Mouse (Mus musculus) macrophage (primary cell): ENCODE measurements around the gene Chmp6. TPM values are rescaled to one million over a fixed set of nuclear protein-coding genes. Genes with fewer than 3 reads are reported as not detected.
A peak's percentile ranks its signal among the peaks of the same experiment; 100 is the strongest.

Source experiments
- H3K27ac ChIP-seq: fragments of 350-480 bp; formaldehyde crosslinking; 2 replicates; pipeline ENCODE4 v1.9.0; 2021
- H3K36me3 ChIP-seq: fragments of 350-480 bp; formaldehyde crosslinking; 2 replicates; pipeline ENCODE4 v1.9.0; 2021; ENCODE audit errors: inconsistent target
- H3K4me3 ChIP-seq: fragments of 350-480 bp; formaldehyde crosslinking; 2 replicates; pipeline ENCODE4 v1.9.0; 2021; ENCODE audit errors: inconsistent target
- H3K79me2 ChIP-seq: fragments of 350-480 bp; formaldehyde crosslinking; 2 replicates; pipeline ENCODE4 v1.9.0; 2021; ENCODE audit errors: inconsistent target
- WGBS: methylation state at CpG from one replicate; pipeline ENCODE4 v1.1.7; 2026; ENCODE audit warnings: inconsistent platforms; ENCODE audit not compliant: missing documents; 5-methylcytosine and 5-hydroxymethylcytosine counted together
- polyA plus RNA-seq: library from polyadenylated mRNA; stranded (reverse); fragments of 250-400 nt; gene quantifications from 3 replicates; pipeline ENCODE4 v1.2.4, GENCODE M21; 2018; ENCODE audit warnings: inconsistent platforms

Gene Chmp6
- polyA plus RNA-seq, 1 experiment from 2014 or later: 37.7 TPM

DNA sequence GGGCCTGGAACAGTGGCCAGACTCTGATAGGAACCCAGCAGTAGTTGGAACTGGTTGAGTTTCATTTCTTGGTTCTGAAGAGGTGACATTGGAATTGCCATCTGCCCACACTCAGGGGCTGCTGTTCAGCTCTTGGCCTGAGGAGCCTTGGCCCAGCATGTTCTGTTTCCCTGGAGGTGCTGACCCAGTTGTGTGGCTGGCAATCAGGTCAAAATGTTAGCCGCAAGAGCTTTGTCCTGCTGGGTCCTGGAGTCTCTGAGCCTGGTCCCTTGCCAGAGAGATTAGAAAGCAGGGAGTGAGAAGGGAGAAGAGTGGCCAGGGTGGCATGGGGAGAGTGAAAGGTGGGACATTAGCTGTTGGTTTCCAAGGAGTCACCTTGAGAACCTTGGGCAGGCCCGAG lies 35.6 kb downstream of the Chmp6 start:
- H3K4me3 ChIP-seq: no peak overlapping the region
- no peaks in the 10 kb centered on the region for H3K36me3 ChIP-seq
- 86% methylated on average over 2 of the region's 2 CpGs for WGBS
- H3K79me2 ChIP-seq: peaks cover 100% of the 10 kb centered on the region
- H3K27ac ChIP-seq: no peak overlapping the region

DNA sequence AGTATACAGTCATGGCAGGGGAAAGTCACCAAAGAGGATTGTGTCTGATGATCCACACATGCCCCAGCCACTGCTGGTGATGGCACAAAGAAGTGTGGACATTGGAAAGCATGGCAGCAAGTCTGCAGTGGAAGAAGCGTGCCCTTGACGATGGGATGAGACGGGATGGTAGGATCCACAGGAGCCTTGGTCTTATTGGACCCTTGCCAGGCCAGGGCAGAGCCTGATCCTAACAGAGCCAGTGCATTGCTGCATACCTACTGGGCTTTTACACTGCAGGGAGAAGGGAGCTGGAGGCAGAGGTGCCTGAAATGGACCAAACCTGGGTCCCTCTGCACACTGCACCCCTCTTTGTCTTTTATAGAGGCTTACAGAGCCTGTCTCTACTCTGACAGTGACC lies 37.3 kb downstream of the Chmp6 start:
- Histone ChIP-seq H3K27ac (no peak overlapping the region), H3K36me3 (no peaks in the 10 kb centered on the region), H3K4me3 (no peak overlapping the region), H3K79me2 (peaks cover 96% of the 10 kb centered on the region)
- WGBS: 96% methylated on average over 3 of the region's 3 CpGs

DNA sequence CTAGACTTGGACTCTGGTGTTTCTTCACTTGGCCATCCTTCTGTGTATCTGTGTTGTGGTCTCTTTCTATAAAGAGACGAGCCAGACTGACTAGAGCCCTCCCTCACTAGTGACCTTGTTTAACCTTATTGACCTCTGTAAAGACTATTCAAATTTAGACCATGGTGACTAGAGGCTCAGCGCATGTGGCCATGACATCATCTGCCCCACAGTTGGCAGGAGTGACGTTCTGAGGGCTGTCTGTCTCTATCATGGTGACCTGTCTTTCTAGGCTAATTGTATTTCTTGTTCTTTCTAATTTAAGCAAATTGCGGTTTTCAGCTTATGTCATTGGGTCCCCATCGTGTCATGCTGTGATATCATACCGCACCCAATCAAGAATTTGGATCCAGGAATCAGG lies 38.1 kb downstream of the Chmp6 start:
- no peak overlapping the region for H3K27ac ChIP-seq
- no peaks in the 10 kb centered on the region for H3K36me3 ChIP-seq
- H3K4me3 ChIP-seq: no peak overlapping the region
- WGBS: 93% methylated on average over 6 of the region's 6 CpGs
- peaks cover 96% of the 10 kb centered on the region for H3K79me2 ChIP-seq

DNA sequence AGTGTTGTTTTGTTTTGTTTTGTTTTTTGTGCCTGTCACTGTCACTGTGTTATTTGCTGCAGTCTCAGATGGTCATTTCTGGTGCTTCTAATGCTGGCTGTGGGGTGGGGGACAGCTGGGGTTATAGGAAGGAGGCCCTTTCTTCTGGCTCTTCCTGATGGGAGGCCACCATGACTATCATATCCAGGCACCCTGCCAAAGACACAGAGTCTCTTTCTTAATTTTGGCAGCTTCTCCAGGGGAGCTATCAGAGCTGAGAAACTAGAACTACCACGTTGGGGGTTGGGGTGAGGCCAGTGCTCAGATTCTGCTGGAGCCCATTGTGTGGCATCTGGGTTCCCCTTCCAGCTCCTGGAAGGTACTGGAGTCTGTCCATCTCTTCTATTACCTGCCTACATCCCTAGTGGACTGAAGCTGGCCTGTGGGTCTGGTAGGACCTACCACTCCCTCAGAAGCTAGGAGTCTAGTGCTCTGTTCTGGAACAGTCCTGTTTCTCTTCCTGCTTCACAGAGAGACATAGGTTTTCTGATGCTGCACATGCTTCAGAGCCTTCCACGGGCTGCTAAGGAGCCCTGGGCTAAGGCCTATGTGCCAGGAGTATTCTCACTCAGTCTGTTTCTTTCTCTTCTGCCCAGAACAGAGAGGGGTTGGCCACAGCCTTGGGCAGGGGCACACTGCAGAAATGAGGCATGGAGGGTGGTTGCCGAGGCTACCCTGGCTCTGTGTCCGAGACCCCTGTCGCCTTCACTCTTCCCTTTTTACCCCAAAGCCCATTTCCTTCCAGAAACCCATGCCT lies 39.4 kb downstream of the Chmp6 start:
- Histone ChIP-seq H3K27ac (no peak overlapping the region), H3K79me2 (peaks cover 94% of the 10 kb centered on the region), H3K4me3 (no peak overlapping the region), H3K36me3 (peaks cover 7% of the 10 kb centered on the region; the same call in 1 of the 2 replicates)
- 45% methylated on average over 5 of the region's 5 CpGs for WGBS

DNA sequence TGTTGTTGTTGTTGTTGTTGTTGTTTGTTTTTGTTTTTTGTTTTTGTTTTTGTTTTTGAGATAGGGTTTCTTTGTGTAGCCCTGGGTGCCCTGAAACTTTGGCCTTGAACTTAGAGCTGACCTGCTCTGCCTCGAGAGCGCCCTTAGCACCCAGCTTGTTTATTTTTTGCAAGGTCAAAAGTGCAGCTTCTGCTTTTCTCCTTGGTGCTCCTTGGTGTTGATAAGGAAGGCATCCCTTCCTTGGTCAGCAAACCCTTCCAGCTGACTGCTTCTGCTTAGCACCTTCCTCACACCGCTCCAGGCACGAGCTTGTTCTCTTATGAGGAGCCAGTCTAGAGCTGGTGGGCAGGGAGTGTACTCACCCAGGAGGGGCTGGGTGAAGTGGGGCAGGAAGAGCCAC lies 41.0 kb downstream of the Chmp6 start:
- WGBS: 8% methylated on average over 4 of the region's 4 CpGs
- H3K79me2 ChIP-seq: peaks cover 78% of the 10 kb centered on the region
- H3K36me3 ChIP-seq: peaks cover 8% of the 10 kb centered on the region; the same call in 1 of the 2 replicates
- no peak overlapping the region for H3K4me3 ChIP-seq
- H3K27ac ChIP-seq: peak overlapping the region; percentile 31

DNA sequence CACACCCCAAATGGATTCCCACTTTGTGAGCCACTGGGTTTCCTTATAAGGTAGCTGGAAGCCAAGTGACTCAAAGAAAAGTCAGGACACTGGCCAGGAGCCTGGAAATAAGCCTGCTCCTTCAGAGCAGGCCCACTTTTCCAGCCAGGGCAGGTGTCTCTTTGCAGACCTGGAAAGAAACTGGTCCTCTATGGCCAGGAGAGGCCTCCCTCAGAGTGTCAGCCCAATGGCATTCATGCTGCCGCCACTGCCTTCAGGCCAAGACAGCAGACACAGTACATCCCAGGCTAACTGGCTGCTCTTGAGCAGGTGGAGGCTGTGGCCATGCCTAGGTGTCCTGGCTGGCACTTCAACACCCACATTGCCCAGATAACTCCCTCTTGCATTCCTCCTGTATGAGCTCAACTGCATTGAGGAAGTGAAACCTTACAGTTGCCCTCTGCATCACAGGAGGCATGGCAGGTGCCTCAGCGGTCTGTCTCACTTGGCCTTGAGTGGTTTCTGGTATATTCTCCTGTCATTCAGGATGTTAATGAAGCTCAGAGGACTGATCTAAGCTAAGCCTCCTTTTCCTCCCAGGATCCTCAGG lies 41.6 kb downstream of the Chmp6 start:
- H3K4me3 ChIP-seq: no peak overlapping the region
- H3K36me3 ChIP-seq: peaks cover 12% of the 10 kb centered on the region; the same call in 1 of the 2 replicates
- H3K79me2 ChIP-seq: peaks cover 71% of the 10 kb centered on the region
- peak overlapping the region; percentile 31 for H3K27ac ChIP-seq
- 48% methylated on average over 2 of the region's 2 CpGs for WGBS

DNA sequence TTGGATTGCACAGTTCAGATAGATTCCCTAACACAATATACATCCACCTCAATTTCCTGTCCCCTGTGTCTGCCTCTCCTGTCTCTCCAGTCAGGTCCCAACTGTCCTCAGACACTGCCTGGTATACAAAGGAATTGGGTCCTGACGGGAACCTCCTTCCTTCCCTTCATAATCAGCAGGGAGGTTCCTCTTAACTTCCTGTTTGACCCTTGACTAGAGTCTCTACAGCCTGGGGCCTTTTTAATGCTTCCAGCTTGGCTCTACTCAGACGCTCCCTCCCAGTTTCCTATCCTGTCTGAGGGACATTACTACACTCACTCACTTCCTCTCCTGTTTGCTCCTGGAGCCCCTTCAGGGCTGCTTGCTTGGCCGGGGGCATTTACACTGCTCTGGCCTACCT lies 42.2 kb downstream of the Chmp6 start:
- peaks cover 66% of the 10 kb centered on the region for H3K79me2 ChIP-seq
- WGBS: 17% methylated on average over 3 of the region's 3 CpGs
- H3K36me3 ChIP-seq: peaks cover 15% of the 10 kb centered on the region; the same call in 1 of the 2 replicates
- H3K27ac ChIP-seq: peak overlapping the region; percentile 31
- no peak overlapping the region for H3K4me3 ChIP-seq

DNA sequence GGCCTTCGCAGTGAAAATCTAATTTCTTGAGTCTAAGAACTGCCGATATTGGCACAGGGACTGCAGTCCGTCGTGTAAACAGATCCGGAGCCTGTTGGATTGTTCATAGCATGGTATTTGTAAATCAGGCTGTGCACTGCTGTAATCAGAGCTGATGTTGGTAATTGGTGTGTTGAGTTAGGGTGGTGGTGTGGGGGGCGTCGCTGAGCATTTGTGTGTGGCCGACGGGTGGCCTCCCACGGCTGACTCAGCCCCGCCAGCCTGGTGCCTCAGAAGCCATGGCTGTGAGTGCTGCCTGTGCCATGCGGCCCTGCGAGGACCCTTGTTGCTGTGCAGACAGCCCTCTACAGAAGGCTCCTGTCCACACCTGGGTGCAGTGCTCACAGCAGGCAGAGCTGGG lies 43.3 kb downstream of the Chmp6 start:
- peaks cover 54% of the 10 kb centered on the region for H3K79me2 ChIP-seq
- H3K4me3 ChIP-seq: no peak overlapping the region
- WGBS: 92% methylated on average over 13 of the region's 13 CpGs
- no peak overlapping the region for H3K27ac ChIP-seq
- peaks cover 27% of the 10 kb centered on the region; the same call in 1 of the 2 replicates for H3K36me3 ChIP-seq

DNA sequence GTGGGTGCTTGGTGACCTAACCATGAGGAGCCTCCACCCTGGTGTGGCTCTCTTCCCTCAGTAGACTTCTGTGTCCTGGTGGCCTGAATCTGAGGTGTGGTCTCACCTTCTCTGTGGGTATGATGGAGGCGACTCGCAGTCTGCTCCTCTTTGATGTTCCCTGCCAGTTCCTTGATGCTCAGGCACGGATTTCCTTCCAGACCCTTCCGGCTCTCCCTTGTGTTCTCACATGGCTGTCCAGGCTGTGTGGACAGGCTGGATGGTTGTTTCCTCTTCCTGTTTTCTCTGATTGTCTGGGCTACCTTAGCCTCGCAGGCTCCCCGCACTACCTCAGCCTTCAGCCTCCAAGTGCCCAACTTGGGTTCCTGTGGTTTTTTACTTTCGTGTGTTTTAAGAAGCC lies 45.6 kb downstream of the Chmp6 start:
- Histone ChIP-seq H3K4me3 (no peak overlapping the region), H3K27ac (no peak overlapping the region), H3K36me3 (peaks cover 28% of the 10 kb centered on the region; the same call in 1 of the 2 replicates), H3K79me2 (peaks cover 31% of the 10 kb centered on the region)
- 86% methylated on average over 6 of the region's 7 CpGs for WGBS

DNA sequence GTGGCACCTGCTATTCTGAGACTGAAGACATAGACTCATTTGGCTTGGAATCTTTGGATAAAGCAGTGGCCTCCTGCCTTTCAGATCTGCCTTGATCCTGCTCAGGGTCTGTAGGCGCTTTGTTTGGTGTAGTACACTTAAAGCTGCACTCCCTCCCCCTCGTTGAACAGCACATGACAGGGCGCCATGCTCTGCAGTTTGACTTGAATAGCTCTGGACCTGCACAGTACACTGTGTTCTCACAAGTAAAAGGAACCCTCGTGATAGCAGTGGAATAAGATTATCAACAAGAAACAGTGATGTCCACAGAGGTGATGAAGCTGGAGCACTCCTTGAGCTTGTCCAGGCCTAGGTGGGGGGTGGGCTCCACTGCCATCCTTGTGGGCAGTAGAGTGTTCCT lies 46.5 kb downstream of the Chmp6 start:
- WGBS: 80% methylated on average over 4 of the region's 4 CpGs
- H3K27ac ChIP-seq: no peak overlapping the region
- H3K36me3 ChIP-seq: peaks cover 28% of the 10 kb centered on the region; the same call in 1 of the 2 replicates

DNA sequence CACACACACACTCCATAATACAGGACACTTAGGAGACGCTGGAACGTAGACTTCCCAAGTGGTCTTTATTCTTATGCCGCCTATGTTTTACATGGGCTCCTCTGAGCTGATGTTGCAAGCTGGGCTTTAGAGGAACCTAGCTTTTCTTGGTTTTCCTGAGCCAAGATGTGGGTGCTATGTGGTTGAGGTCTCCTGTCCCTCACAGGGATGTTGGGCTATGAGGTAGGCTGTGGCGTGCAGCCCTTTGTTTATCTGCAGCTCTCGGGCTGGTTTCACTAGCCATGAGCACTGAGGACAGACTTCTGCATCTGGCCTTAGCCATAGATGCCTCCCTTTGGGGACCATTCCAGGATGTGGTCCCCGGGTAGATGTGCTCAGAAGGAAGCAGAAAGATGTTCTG lies 47.4 kb downstream of the Chmp6 start:
- Histone ChIP-seq H3K27ac (no peak overlapping the region), H3K36me3 (peaks cover 37% of the 10 kb centered on the region; the same call in 1 of the 2 replicates), H3K4me3 (no peak overlapping the region), H3K79me2 (peaks cover 18% of the 10 kb centered on the region)
- 17% methylated on average over 6 of the region's 6 CpGs for WGBS

More for the DNA sequence above, 46.5 kb downstream of the Chmp6 start:
- H3K79me2 ChIP-seq: peaks cover 26% of the 10 kb centered on the region
- H3K4me3 ChIP-seq: no peak overlapping the region

DNA sequence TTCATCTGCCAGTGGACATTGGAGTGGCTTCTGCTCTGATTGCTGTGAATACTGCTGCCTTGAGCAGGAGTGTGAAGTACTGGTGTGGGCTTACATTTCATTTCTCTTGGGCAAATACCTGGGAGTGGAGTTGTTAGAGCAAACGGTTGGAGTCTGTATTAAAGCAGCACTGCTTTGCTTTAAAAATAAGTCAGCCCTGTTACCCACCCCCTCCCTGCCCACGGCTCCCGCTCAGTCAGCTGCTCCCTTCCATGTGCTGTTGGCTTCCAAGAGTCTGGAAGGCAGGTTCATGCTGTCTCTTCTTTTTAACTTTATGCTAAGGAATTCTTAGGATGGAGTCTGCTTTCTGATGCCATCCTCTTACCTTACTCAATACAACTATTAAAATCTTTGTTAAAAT lies 48.3 kb downstream of the Chmp6 start:
- WGBS: 91% methylated on average over 3 of the region's 3 CpGs
- Histone ChIP-seq H3K79me2 (peaks cover 9% of the 10 kb centered on the region), H3K36me3 (peaks cover 44% of the 10 kb centered on the region; the same call in 1 of the 2 replicates), H3K27ac (no peak overlapping the region), H3K4me3 (no peak overlapping the region)

DNA sequence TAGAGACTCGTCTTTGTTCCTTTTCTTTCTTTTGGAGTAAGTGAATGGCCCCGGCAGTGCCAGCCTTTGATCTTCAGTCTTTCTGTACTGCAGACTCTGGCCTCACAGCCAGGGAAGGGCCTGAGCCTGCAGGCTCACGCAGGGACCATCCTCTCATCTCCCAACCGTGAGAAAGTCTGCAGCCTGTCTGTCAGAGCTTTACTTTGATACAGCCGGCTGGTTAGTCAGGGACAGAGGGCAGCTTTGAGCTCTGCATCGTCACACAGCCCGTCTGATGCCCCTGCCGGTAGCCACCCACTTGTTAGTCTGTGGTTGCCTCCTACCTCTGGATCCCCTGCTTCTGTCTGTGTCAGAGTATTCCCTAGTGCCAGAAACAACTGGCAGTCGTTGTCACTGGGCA lies 51.8 kb downstream of the Chmp6 start:
- Histone ChIP-seq H3K36me3 (peaks cover 46% of the 10 kb centered on the region; the same call in 1 of the 2 replicates), H3K27ac (no peak overlapping the region), H3K4me3 (no peak overlapping the region), H3K79me2 (no peaks in the 10 kb centered on the region)
- WGBS: 93% methylated on average over 9 of the region's 9 CpGs

DNA sequence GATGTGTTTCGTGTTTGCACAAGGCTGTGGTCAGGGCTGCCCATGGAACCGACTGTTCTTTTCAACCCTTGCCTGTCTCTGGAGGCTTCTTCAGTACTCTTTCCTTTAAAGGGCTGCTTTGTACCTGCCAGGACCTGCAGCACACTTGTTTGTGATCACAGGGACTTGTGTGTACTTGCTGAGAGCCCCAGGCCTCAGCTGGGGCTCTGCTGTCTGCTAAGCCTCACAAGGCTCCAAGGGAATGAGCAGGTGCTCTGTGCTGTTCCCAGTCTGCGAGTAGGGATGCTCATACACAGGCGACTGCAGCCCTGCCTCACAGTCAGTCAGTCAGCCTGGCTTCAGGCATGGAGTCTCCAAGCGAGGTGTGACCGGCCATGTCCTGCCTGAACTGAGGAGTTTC lies 53.1 kb downstream of the Chmp6 start:
- H3K36me3 ChIP-seq: peaks cover 42% of the 10 kb centered on the region; the same call in 1 of the 2 replicates
- no peaks in the 10 kb centered on the region for H3K79me2 ChIP-seq
- no peak overlapping the region for H3K27ac ChIP-seq
- H3K4me3 ChIP-seq: no peak overlapping the region
- 88% methylated on average over 6 of the region's 6 CpGs for WGBS

DNA sequence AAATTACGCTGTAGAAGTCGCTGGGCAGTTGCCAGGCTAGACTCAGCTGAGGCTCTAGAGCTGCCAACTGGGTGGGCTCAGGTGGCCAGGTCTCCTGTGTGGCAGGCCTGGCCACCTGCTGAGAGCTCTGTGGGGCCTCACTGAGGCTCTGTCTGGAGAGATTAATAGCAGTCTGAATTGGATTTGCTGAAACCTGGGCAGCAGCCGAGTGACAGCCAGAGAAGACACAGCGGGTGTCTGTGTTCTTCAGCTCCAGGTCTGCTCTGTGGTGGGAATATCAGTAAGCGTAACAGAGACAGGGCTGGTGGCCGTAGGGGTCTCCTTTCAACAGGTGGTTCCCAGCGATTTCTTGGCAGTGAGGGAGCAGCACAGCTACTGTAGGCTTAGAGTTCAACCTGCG lies 54.2 kb downstream of the Chmp6 start:
- H3K79me2 ChIP-seq: no peaks in the 10 kb centered on the region
- no peak overlapping the region for H3K4me3 ChIP-seq
- WGBS: 99% methylated on average over 8 of the region's 8 CpGs
- H3K36me3 ChIP-seq: peaks cover 40% of the 10 kb centered on the region; the same call in 1 of the 2 replicates
- no peak overlapping the region for H3K27ac ChIP-seq
